Mouse (Mus musculus) liver, adult 2 months (tissue): ENCODE measurements around the gene Rpia.

Source experiments
- CTCF ChIP-seq: fragments of 200-500 bp; IDR thresholded peaks from 2 replicates; pipeline ENCODE4 v1.5.1; 2011; ENCODE audit warnings: low read depth, low read length, control low read depth
- POLR2A ChIP-seq: fragments of 200-500 bp; IDR thresholded peaks from 2 replicates; pipeline ENCODE4 v1.6.1; 2011; ENCODE audit warnings: low read length, control low read depth; ENCODE audit not compliant: insufficient read depth; ENCODE audit errors: extremely low read depth

DNA sequence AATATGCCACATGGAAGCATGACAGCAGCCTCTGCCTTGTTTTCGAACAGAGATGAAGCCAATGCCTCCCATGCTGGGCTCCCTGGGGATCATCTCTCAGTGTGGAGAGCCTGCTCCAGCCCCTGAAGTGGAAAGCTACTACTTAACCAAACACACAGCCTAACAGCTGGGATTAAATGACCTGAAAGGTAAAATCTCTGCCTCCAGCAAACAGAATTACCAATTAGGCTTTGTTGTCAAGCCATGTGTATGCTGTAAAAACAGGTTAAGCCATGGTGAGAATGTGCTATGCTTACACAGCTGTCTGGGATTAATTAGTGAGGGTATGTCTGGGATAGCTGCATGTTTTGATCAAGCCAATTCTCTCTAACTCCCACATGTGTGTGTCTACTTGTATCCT, 42.3 kb downstream of the Rpia start:
- TF ChIP-seq CTCF = no peak
- no peak for TF ChIP-seq POLR2A
